Mouse (Mus musculus): ENCODE data around the gene BC049715. TPM values are rescaled to one million over a fixed set of nuclear protein-coding genes. Genes with fewer than 3 reads are reported as not detected.

BC049715 gene
- total RNA-seq, 2 experiments from 2014 or later, result 2.2 to 4.6 TPM

- peak in 1 of 2 experiments; percentile 28 for DNase-seq (ENCODE audit: low spot score in 2 of 2)
Measured at GRCm38 (mm10) chr6:136889554-136889953, 62.1 kb downstream of the BC049715 start.

Small RNA genes within 50 kb of the gene (microRNA-seq; reads per million reads assigned to microRNA genes)
- 0 reads per million in 2 experiments for gene Gm44364

Other genes with a start within 250 kb of the BC049715 start
- gene Plbd1, start 165.7 kb upstream of the BC049715 start, total RNA-seq (2021), result under 1 TPM in 1 of 2 experiments, not detected in 1; 0.58 TPM
- gene Gucy2c, start 45.9 kb upstream of the BC049715 start, total RNA-seq (2021), result under 1 TPM; 0.46 to 0.52 TPM
- 10 to 100 TPM; 10.9 to 12.0 TPM for gene Hist4h4, start 23.2 kb upstream of the BC049715 start, total RNA-seq (2021)
- gene H2afj, start 19.4 kb upstream of the BC049715 start, total RNA-seq (2021), result 10 to 100 TPM; 72.0 to 72.6 TPM
- gene Wbp11, start 607 bp downstream of the BC049715 start, total RNA-seq (2021), result 100 to 1,000 TPM; 123 to 133 TPM
- 1 to 10 TPM; 4.0 to 4.8 TPM for gene Smco3, start 7.8 kb downstream of the BC049715 start, total RNA-seq (2021)
- gene Art4, start 30.1 kb downstream of the BC049715 start, total RNA-seq (2021), result not detected
- 10 to 100 TPM; 23.2 to 39.5 TPM for gene Mgp, start 48.2 kb downstream of the BC049715 start, total RNA-seq (2021)
- gene Erp27, start 94.6 kb downstream of the BC049715 start, total RNA-seq (2021), result 1 to 10 TPM in 1 of 2 experiments, under 1 TPM in 1; 0.69 to 1.1 TPM
- gene Pde6h, start 96.2 kb downstream of the BC049715 start, total RNA-seq (2021), result 1 to 10 TPM; 1.2 to 1.8 TPM
- gene Arhgdib, start 114.3 kb downstream of the BC049715 start, total RNA-seq (2021), result 10 to 100 TPM; 12.4 to 12.6 TPM